Mouse (Mus musculus) heart, postnatal 0 days (tissue): ENCODE measurements at regions not wholly inside any gene's neighbourhood (a gene's known extent, or its start where the extent isn't known, plus 50 kb on each side); places are given as distances from the start of the nearest gene placed in this dataset.

Experiments
- ATAC-seq: fragments of 200-750 bp; cut with Nextera tagmentation; 2 replicates; pipeline ENCODE4 v1.8.0; 2017; ENCODE audit warnings: low read depth, moderate number of reproducible peaks, moderate library complexity; ENCODE audit not compliant: insufficient read depth
- DNase-seq: peaks from one replicate; pipeline ENCODE4 v3.0.0-alpha.2; 2016; ENCODE audit warnings: low spot score
- H3K27ac ChIP-seq: fragments of 300-500 bp; sonication (generic); 2 replicates; pipeline ENCODE4 v1.5.1; 2014; ENCODE audit warnings: low read depth, mild to moderate bottlenecking
- H3K27me3 ChIP-seq: fragments of 300-500 bp; sonication (generic); 2 replicates; pipeline ENCODE4 v1.6.1; 2014; ENCODE audit warnings: low read length, mixed read lengths; ENCODE audit not compliant: control insufficient read depth, insufficient read depth
- H3K36me3 ChIP-seq: fragments of 300-500 bp; sonication (generic); replicated peaks from 2 replicates; pipeline ENCODE4 v1.6.1; 2014; ENCODE audit warnings: low read length, mixed read lengths; ENCODE audit not compliant: control insufficient read depth, insufficient read depth
- H3K4me1 ChIP-seq: fragments of 300-500 bp; sonication (generic); 2 replicates; pipeline ENCODE4 v1.6.1; 2014; ENCODE audit warnings: antibody characterized with exemption; ENCODE audit not compliant: control insufficient read depth, insufficient read depth
- H3K4me2 ChIP-seq: fragments of 300-500 bp; sonication (generic); 2 replicates; pipeline ENCODE4 v1.6.1; 2014; ENCODE audit warnings: low read depth, mild to moderate bottlenecking, low read length, moderate library complexity
- H3K4me3 ChIP-seq: fragments of 300-500 bp; sonication (generic); 2 replicates; pipeline ENCODE4 v1.5.1; 2014; ENCODE audit warnings: low read depth, low read length
- H3K9ac ChIP-seq: fragments of 300-500 bp; sonication (generic); replicated peaks from 2 replicates; pipeline ENCODE4 v1.6.1; 2014; ENCODE audit warnings: low read depth, low read length, mixed read lengths
- H3K9me3 ChIP-seq: fragments of 300-500 bp; sonication (generic); replicated peaks from 2 replicates; pipeline ENCODE4 v1.6.1; 2016; ENCODE audit warnings: low read length; ENCODE audit not compliant: control insufficient read depth
- CTCF ChIP-seq: IDR thresholded peaks from 2 replicates; pipeline ENCODE4 v1.5.1; 2016; ENCODE audit warnings: antibody characterized with exemption, control low read depth, low read depth
- EP300 ChIP-seq: IDR thresholded peaks from 2 replicates; pipeline ENCODE4 v1.6.1; 2016; ENCODE audit warnings: antibody characterized with exemption, low read depth
- WGBS: fragments of 180-500 bp; shearing (Covaris S2); extraction: QIAGEN DNeasy Blood & Tissue Kit; methylation state at CpG from one replicate; pipeline ENCODE4 v1.1.7; 2014; 5-methylcytosine and 5-hydroxymethylcytosine counted together

DNA sequence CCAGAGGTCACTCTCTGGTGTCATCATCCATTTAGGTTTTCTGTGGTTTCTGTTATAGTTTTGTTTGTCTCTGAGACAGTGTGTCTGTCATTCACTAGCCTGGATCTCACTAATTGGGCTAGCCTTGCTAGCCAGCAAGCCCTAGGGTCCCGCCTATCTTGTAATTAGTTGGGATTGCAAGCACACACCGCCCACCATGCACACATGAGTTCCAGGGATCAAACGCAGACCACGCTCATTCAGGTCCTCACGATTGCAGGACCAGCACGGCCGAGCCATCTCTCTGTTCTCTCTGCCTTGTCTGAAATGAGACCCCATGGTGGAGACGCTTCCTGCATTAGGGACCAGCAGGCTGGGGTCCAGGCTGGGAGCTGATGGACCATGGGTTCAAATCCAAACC lies 60.9 kb upstream of the Igsf21 start:
- Histone ChIP-seq H3K27ac (no peak overlapping the region), H3K9ac (no peak overlapping the region), H3K4me3 (no peak overlapping the region), H3K36me3 (no peaks in the 10 kb centered on the region), H3K4me2 (no peak overlapping the region), H3K9me3 (0 out of 2 replicates have a peak, but pooled peaks cover 6% of the 10 kb centered on the region), H3K4me1 (no peaks in the 10 kb centered on the region), H3K27me3 (no peaks in the 10 kb centered on the region)
- ATAC-seq (no peak), DNase-seq (no peak)
- TF ChIP-seq EP300 (no peak), CTCF (no peak)
- 74% methylated on average over 8 of the region's 8 CpGs for WGBS

DNA sequence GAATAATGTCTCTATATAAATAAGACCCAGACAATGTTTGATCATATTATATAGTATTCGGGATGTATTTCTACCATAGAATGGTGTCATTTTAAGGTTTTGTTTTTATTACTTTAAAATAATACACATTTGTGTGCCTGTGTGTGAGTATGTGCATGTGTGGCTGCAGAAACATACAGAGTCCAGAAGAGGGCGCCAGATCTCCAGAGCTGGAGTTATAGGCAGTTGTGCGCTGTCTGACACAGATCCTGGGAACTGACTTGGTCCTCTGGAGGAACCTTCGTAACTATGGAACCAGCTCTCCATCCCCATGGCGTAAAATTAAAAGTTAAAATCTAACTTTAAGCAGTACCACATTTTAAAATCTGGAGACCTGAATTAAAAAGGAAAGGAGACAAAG lies 58.4 kb upstream of the Igsf21 start:
- ATAC-seq = no peak
- WGBS = 69% methylated on average over 5 of the region's 5 CpGs
- no peak overlapping the region for H3K9ac ChIP-seq

DNA sequence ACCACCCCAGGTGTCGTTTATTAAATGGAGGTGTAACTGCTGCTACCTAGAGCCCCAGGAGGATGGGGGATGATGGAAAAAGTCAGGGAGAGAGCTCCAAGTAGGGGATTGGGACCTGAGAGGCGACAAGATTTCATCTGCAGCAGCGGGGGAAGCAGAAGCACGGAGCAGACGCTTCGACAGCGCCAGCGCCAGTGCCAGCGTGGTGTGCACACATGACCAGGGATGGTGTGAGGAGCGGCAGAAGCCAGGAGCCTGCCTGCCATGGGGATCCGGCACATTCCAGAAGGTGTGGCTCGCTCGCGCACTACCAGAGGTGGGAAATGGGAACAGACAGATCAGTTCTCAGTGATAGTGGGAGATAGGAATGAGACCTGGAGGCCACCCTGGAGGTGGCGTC lies 55.1 kb upstream of the Igsf21 start:
- 0 out of 2 replicates have a peak, but pooled peaks cover 3% of the 10 kb centered on the region for H3K9me3 ChIP-seq
- H3K4me2 ChIP-seq = no peak overlapping the region
- H3K36me3 ChIP-seq = no peaks in the 10 kb centered on the region
- TF ChIP-seq CTCF (no peak), EP300 (no peak)
- no peak for ATAC-seq
- no peak overlapping the region for H3K9ac ChIP-seq
- WGBS = 69% methylated on average over 15 of the region's 15 CpGs
- no peak overlapping the region for H3K27ac ChIP-seq
- no peak for DNase-seq
- H3K4me1 ChIP-seq = no peaks in the 10 kb centered on the region
- no peak overlapping the region for H3K4me3 ChIP-seq
- no peaks in the 10 kb centered on the region for H3K27me3 ChIP-seq

More for the DNA sequence above, 58.4 kb upstream of the Igsf21 start:
- no peaks in the 10 kb centered on the region for H3K4me1 ChIP-seq
- no peak for DNase-seq
- H3K4me2 ChIP-seq = no peak overlapping the region
- H3K4me3 ChIP-seq = no peak overlapping the region
- 0 out of 2 replicates have a peak, but pooled peaks cover 3% of the 10 kb centered on the region for H3K9me3 ChIP-seq
- H3K27me3 ChIP-seq = no peaks in the 10 kb centered on the region
- TF ChIP-seq EP300 (no peak), CTCF (no peak)
- no peaks in the 10 kb centered on the region for H3K36me3 ChIP-seq
- no peak overlapping the region for H3K27ac ChIP-seq

DNA sequence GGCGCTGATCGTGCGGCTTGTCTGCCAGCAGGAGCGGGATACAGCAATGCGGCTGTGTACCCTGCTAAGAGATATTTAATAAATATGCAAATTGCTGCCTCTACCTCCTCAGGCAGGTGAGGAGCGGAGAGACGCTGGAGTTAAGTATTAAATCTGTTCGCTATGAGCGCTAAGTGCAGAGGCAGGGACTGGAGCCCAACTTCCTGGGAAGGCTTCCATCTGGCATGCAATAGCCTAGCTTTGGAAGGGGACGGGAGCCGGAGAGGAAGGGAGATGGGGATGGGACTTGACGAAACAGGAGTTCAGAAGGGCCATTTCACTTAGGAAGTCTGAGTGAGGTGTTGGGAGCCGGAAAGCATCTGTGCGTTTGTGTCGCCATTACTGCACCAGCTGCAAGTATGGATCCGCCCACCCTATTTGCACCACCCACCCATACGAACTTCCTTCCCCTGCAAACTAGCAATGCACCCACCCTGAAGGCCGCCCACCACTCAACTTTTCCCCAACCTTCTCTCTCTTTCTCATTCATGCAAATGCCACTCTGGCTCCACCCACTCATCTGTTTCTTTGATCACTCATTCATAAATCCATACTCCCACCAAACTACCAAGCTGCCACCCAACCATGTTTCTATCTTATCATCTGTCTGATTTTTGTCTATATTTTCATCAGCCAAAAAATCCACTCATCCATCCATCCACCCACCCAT lies 51.5 kb upstream of the Igsf21 start:
- ATAC-seq (no peak), DNase-seq (no peak)
- Histone ChIP-seq H3K9me3 (no peaks in the 10 kb centered on the region), H3K4me1 (no peaks in the 10 kb centered on the region), H3K27me3 (no peaks in the 10 kb centered on the region), H3K4me3 (no peak overlapping the region), H3K4me2 (no peak overlapping the region), H3K36me3 (no peaks in the 10 kb centered on the region), H3K9ac (no peak overlapping the region), H3K27ac (no peak overlapping the region)
- TF ChIP-seq EP300 (no peak), CTCF (no peak)
- 75% methylated on average over 18 of the region's 18 CpGs for WGBS
